Mouse (Mus musculus): ENCODE results near the gene Fam47e. TPM values are rescaled to one million over a fixed set of nuclear protein-coding genes. Genes with fewer than 3 reads are reported as not detected.

Gene Fam47e
- total and polyA plus RNA-seq, 2 experiments = 9.5 to 36.6 TPM

GRCm38 (mm10) chr5:92579559-92579958, 24.7 kb downstream of the Fam47e start:
- H3K4me3 ChIP-seq (ENCODE audit: insufficient read depth, low read depth, low read length) = no peak overlapping the region
- no peaks in the 10 kb centered on the region for H3K27me3 ChIP-seq (ENCODE audit: control insufficient read depth, insufficient read depth, low read length)
- no peak for DNase-seq (ENCODE audit: extremely low read depth, low read depth, low spot score)
- H3K4me1 ChIP-seq (ENCODE audit: control insufficient read depth, insufficient read depth, low read length) = peaks cover 2% of the 10 kb centered on the region; the same call in 1 of the 2 replicates
- peaks cover 16% of the 10 kb centered on the region for H3K36me3 ChIP-seq (ENCODE audit: control insufficient read depth, insufficient read depth, low read length)
- 80% methylated on average over 14 of the region's 14 CpGs for WGBS
- H3K9ac ChIP-seq (ENCODE audit: low read depth, low read length) = no peak overlapping the region
- TF ChIP-seq CTCF (IDR thresholded peaks at IDR 0.05; ENCODE audit: low read depth, low read length) (no peak), POLR2A (IDR thresholded peaks at IDR 0.05; ENCODE audit: extremely low read depth, insufficient read depth, low read length) (no peak)
- H3K79me2 ChIP-seq (ENCODE audit: control insufficient read depth, insufficient read depth, low read length) = no peaks in the 10 kb centered on the region
- no peak overlapping the region for H3K27ac ChIP-seq (replicated peaks; ENCODE audit: insufficient read depth, low read depth, low read length)

GRCm38 (mm10) chr5:92585932-92586331, 31.1 kb downstream of the Fam47e start:
- Histone ChIP-seq H3K9ac (ENCODE audit: low read depth, low read length) (no peak overlapping the region), H3K36me3 (ENCODE audit: control insufficient read depth, insufficient read depth, low read length) (peaks cover 5% of the 10 kb centered on the region), H3K4me1 (ENCODE audit: control insufficient read depth, insufficient read depth, low read length) (peaks cover 11% of the 10 kb centered on the region), H3K27ac (replicated peaks; ENCODE audit: insufficient read depth, low read depth, low read length) (peak overlapping the region; percentile 62), H3K79me2 (ENCODE audit: control insufficient read depth, insufficient read depth, low read length) (no peaks in the 10 kb centered on the region), H3K27me3 (ENCODE audit: control insufficient read depth, insufficient read depth, low read length) (no peaks in the 10 kb centered on the region), H3K4me3 (ENCODE audit: insufficient read depth, low read depth, low read length) (no peak overlapping the region)
- 16% methylated on average over 10 of the region's 10 CpGs for WGBS
- no peak for TF ChIP-seq CTCF (IDR thresholded peaks at IDR 0.05; ENCODE audit: low read depth, low read length)
- no peak for TF ChIP-seq POLR2A (IDR thresholded peaks at IDR 0.05; ENCODE audit: extremely low read depth, insufficient read depth, low read length)
- peak; percentile 99 for DNase-seq (ENCODE audit: extremely low read depth, low read depth, low spot score)

GRCm38 (mm10) chr5:92595026-92595425, 40.2 kb downstream of the Fam47e start:
- Histone ChIP-seq H3K27ac (replicated peaks; ENCODE audit: insufficient read depth, low read depth, low read length) (no peak overlapping the region), H3K9ac (ENCODE audit: low read depth, low read length) (no peak overlapping the region), H3K4me1 (ENCODE audit: control insufficient read depth, insufficient read depth, low read length) (peaks cover 3% of the 10 kb centered on the region; the same call in 1 of the 2 replicates), H3K27me3 (ENCODE audit: control insufficient read depth, insufficient read depth, low read length) (no peaks in the 10 kb centered on the region), H3K36me3 (ENCODE audit: control insufficient read depth, insufficient read depth, low read length) (no peaks in the 10 kb centered on the region), H3K4me3 (ENCODE audit: insufficient read depth, low read depth, low read length) (no peak overlapping the region), H3K79me2 (ENCODE audit: control insufficient read depth, insufficient read depth, low read length) (no peaks in the 10 kb centered on the region)
- TF ChIP-seq POLR2A (IDR thresholded peaks at IDR 0.05; ENCODE audit: extremely low read depth, insufficient read depth, low read length) (no peak), CTCF (IDR thresholded peaks at IDR 0.05; ENCODE audit: low read depth, low read length) (no peak)
- WGBS = 93% methylated on average over 5 of the region's 5 CpGs
- DNase-seq (ENCODE audit: extremely low read depth, low read depth, low spot score) = no peak

DNA sequence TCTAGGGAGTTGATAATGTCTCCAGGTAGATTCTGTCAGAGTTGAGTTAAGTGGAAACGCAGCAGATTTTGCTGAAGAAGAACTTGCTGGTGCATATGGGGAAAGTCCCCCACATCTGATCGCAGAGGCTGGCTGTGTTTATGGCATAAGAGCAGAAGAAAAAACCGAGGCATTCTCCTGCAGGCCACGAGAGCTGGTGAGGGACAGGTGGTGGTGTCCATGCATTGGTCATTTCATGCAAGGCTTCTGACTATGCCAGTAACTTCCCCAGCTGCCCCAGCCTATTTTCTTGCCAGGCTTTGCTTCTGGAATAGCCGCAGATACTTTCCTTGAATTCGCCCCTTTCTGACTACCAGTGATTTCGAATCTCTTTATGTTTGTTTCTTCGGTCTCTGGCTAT, 42.0 kb downstream of the Fam47e start:
- no peak overlapping the region for H3K9ac ChIP-seq (ENCODE audit: low read depth, low read length)
- H3K4me1 ChIP-seq (ENCODE audit: control insufficient read depth, insufficient read depth, low read length) = peaks cover 3% of the 10 kb centered on the region; the same call in 1 of the 2 replicates
- no peaks in the 10 kb centered on the region for H3K79me2 ChIP-seq (ENCODE audit: control insufficient read depth, insufficient read depth, low read length)
- H3K27me3 ChIP-seq (ENCODE audit: control insufficient read depth, insufficient read depth, low read length) = no peaks in the 10 kb centered on the region
- no peaks in the 10 kb centered on the region for H3K36me3 ChIP-seq (ENCODE audit: control insufficient read depth, insufficient read depth, low read length)
- H3K4me3 ChIP-seq (ENCODE audit: insufficient read depth, low read depth, low read length) = no peak overlapping the region
- DNase-seq (ENCODE audit: extremely low read depth, low read depth, low spot score) = no peak
- TF ChIP-seq CTCF (IDR thresholded peaks at IDR 0.05; ENCODE audit: low read depth, low read length) (no peak), POLR2A (IDR thresholded peaks at IDR 0.05; ENCODE audit: extremely low read depth, insufficient read depth, low read length) (no peak)
- 94% methylated on average over 8 of the region's 8 CpGs for WGBS
- no peak overlapping the region for H3K27ac ChIP-seq (replicated peaks; ENCODE audit: insufficient read depth, low read depth, low read length)

DNA sequence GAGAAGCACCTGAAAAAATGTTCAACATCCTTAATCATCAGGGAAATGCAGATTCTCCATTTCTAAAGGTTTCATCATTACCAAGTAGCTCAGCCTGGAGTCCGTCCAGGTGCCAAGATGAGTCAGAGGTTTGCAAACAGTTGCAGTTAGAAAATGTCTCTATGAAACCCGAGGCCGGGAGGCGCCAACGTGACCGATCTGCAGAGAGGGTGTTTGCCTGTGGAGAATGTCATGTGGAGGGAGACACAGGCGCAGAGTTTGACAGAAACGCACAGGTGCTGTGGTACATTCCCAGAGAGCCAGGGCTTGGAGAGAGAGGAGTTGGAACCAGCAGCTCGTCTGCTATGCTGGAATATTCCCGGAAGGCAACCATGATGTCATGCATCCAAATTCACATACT, 44.2 kb downstream of the Fam47e start:
- Histone ChIP-seq H3K36me3 (ENCODE audit: control insufficient read depth, insufficient read depth, low read length) (no peaks in the 10 kb centered on the region), H3K4me3 (ENCODE audit: insufficient read depth, low read depth, low read length) (no peak overlapping the region), H3K27me3 (ENCODE audit: control insufficient read depth, insufficient read depth, low read length) (no peaks in the 10 kb centered on the region), H3K27ac (replicated peaks; ENCODE audit: insufficient read depth, low read depth, low read length) (peak overlapping the region; percentile 9), H3K79me2 (ENCODE audit: control insufficient read depth, insufficient read depth, low read length) (peaks cover 7% of the 10 kb centered on the region; the same call in 1 of the 2 replicates), H3K4me1 (ENCODE audit: control insufficient read depth, insufficient read depth, low read length) (peaks cover 3% of the 10 kb centered on the region; the same call in 1 of the 2 replicates), H3K9ac (ENCODE audit: low read depth, low read length) (peak overlapping the region; percentile 6)
- WGBS = 22% methylated on average over 10 of the region's 10 CpGs
- DNase-seq (ENCODE audit: extremely low read depth, low read depth, low spot score) = peak; percentile 81
- no peak for TF ChIP-seq POLR2A (IDR thresholded peaks at IDR 0.05; ENCODE audit: extremely low read depth, insufficient read depth, low read length)
